Mouse (Mus musculus): ENCODE results near the gene Rcsd1. TPM values are rescaled to one million over a fixed set of nuclear protein-coding genes. Genes with fewer than 3 reads are reported as not detected.

The Rcsd1 gene
- total RNA-seq, 2 experiments from 2014 or later, result 6.4 to 8.5 TPM

DNA sequence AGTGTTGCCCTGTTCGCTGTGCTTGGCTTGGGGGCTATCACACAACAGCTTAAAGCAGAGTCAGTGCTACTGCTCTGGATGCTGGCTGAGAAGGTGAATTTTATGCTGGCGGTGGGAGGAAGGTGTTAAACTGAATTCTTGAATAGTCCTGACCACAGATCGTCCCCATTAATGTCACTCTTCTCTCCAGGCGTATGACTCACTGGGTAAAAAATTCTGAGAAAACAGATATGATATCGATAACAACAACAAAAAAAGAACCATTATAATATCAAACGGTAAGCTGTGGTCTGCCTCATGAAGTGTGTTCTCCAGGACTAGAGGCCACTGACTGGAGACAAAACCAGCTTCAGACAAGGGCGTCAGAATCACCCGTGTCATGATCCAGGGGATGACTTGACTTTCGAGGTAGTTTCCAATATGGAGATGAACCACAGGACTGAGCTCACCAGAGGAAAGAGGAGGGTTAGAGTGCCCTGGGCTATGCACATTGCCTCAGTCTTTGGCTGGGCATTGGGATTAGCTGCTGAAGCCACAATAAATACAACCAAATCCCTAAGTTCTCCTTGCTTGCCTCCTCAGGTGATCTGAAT lies 13.1 kb upstream of the Rcsd1 start:
- DNase-seq (ENCODE audit: low spot score in 2 of 2), result no peak
- intact Hi-C loops (cut with DNase I), result no loop called here

DNA sequence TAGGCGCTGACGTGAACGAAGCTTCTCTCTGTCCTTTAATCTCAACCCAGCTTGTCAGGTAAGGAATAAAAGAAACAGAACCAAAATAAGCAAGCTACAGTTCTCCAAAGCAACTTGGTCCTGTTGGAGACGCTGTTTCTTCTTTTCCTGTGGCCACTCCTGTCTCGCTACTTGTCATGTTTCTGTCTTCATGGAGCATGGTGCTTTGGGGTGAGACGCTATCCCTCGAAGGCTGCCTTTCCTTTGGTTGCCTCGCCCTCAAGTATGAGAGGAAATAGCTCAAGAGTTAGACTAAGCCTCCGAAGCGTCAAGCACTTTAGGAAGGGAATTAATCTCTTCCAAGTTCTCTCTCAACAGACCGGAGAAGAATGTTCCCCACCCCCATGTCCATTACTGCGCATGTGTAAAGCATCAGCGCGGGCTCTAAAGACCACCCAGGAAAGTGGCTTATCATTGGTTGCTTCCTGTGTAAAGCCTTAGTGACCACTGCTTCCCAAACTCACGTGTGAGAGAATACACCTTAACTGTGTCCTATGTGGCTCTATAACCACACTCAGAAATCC lies 9.1 kb upstream of the Rcsd1 start:
- DNase-seq (ENCODE audit: low spot score in 2 of 2), result no peak
- intact Hi-C loops (cut with DNase I), result no loop called here

DNA sequence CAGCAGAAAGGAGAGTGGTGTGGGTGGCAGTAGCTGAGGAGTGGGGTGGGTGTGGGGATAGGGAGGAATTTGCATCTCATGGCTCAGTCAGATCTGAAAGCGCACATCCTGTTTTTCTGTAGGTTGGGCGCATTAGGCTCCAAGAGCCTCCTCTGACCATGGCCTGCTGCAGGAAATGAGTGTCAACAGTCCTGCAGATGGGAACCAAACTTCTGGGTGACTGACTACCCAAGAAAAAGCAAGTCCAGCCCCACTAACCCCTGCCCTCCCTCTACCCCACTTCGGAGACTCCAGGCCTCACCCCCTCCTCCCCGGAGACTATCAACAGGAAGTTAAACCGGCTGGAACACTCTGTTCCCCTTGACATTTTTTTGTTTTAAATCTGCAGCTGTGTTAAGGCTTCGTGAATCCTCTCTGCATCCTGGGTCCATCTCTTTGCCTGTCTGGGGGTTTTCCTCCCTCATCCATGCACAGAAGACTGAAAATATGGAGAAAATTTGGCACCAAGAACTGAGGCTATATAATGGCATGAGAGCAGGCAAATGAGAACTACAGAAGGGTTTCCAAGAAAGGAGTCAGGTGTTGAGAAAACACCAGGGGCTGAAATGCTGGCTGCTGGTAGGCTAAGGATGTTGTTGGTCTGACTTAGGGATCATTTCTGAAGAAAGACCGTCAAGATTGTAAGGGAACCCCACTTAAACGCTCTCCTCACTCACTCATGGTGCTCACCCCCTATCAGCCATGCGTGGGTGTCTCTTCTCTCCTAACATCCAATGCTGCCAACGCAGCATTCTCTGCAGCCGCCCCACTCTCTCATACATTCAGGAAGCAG lies 8.4 kb upstream of the Rcsd1 start:
- peak; percentile 38 to 52 for DNase-seq (ENCODE audit: low spot score in 2 of 2)
- intact Hi-C loops (cut with DNase I), result no loop called here

DNA sequence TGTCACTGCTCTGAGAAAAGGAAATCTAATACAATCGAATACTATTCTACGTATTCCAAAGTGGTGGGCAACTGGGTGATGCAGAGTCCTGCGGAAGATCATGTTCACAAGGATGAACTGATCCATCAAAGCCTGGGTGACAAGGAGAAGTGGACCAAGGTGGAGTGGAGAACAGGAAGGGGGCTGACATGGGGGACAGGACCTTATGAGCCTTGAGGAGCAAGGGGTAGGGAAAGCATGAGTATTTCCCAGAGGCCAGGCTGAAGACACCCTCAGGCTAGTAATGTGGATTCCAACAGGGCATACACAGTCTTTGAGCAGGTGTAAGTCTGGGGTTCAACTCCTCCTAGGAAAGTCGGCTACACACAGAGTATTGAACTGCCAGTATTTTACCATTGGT lies 6.9 kb upstream of the Rcsd1 start:
- no peak for DNase-seq (ENCODE audit: low spot score in 2 of 2)
- intact Hi-C loops (cut with DNase I), result no loop called here

DNA sequence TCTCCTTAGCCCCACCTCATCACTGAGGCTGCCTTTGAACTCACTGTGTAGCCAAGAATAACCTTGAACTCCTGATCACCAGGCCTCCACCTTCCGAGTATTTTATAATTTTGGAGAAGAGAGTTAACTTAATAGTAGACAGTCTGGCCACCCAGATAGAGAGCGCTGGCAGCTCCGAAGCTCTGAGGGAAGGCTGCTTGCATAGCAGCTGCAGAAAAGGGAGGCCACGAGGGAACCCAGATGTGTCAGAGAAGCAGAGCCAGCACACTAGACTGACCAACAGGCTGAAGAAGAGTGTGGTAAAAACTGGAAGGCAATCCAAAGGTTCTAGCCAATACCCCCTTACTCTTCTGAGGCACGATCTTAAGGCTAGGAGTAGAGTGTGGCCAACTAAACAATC lies 4.2 kb upstream of the Rcsd1 start:
- no peak for DNase-seq (ENCODE audit: low spot score in 2 of 2)
- intact Hi-C loops (cut with DNase I), result no loop called here

DNA sequence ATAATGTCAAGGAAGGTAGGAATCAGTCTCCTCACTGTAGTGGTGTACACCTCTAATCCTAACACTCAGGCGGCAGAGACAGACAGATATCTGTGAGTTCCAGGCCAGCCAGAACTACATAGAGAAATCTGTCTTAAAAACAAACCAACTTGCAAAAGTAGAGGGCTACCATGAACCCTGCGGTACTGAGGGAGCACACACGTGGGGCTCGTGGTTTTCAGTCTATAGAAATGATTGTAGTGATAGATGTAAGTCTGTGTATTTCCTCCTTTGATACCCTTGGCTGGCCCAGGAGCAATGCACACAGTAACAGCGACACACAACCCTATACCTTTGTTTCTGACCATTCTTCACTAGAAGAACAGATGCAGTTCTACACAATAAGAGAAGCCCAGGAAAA lies 2.4 kb upstream of the Rcsd1 start:
- no peak for DNase-seq (ENCODE audit: low spot score in 2 of 2)
- intact Hi-C loops (cut with DNase I), result no loop called here

DNA sequence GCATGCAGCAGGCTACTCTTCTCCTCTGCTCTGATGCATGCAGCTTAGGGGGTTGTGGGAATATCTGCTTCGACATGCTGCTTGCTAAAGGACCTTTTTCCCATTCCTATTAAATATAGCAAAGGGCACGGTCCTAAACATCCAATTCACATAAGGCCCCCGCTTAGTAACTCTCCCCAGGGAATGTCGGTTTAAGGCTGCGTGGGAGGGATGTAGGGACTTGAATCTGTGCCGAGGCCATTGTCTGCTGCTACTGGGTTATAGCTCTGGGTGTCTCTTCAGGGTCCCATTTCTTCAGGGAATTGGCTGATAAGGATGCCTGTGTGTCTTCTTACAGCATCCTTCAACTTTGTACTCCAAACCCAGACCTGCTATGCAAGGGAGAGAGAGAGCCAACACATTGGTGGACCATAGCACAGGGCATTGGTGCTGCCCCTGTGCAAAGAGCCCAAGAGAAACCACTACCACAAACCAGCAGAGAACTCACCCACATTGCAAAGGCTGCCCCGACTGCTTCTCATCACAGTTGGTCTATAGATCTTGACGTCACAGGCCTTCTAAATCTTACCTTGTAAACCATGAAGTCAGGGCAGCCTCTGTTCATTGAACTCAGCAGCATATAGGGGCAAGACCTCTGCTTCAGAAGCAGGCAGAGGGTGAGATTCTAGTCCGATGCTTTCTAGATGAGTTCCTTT lies 724 bp downstream of the Rcsd1 start:
- no peak for DNase-seq (ENCODE audit: low spot score in 2 of 2)
- intact Hi-C loops (cut with DNase I), result no loop called here

DNA sequence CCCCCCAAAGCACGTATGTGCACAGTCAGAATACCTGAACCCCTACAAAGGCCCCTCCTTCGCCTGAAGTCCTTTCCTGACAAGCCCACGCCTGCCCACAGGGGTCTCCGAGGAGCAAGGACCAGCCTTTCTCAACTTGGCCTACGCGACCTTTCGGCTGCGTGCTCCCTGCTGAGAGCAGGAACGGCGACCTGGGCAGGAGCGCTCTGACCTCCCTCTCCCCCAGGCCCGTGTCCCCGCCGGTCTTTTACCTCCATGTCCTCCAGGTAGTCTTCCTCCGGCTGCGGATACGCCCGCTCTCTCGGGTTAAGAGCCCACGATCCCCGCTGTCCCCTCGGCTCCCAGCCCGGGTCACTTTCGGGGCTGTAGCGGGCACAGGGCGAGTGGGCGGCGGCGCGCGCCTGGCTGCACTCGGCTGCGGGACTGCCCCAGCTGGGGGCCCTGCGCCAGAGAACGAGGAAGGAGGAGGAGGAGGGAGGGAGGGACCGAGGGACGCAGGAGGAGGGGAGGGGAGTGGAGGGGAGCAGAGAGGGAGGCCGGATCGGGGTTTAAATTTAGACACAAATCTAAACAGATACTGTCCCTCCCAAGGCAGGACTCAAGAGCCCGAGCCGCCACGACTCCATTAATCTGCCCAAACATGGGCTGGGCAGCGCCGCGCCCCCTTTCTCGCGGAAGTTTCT lies 1.8 kb downstream of the Rcsd1 start:
- DNase-seq (ENCODE audit: low spot score in 2 of 2), result no peak
- intact Hi-C loops (cut with DNase I), result no loop called here

DNA sequence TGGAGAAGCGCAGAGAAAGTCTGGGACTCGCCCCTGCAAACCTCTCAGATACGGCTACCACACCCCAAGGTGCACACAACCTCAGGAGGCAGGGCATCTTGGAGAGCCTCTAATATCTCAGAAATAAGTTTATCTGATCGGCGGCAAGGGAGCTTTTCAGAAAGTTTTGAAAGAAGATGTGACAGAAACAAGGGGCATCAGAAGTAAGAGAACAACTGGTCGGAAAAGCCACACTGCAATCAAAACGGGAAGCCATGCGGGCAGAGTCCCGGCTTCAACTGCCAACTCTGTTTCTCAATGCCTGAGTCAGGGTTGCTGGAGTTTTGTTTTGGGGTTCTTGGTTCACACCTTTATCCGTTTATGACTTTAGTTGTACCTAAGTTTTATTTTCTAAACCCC lies 2.3 kb downstream of the Rcsd1 start:
- intact Hi-C loops (cut with DNase I), result no loop called here
- no peak for DNase-seq (ENCODE audit: low spot score in 2 of 2)

DNA sequence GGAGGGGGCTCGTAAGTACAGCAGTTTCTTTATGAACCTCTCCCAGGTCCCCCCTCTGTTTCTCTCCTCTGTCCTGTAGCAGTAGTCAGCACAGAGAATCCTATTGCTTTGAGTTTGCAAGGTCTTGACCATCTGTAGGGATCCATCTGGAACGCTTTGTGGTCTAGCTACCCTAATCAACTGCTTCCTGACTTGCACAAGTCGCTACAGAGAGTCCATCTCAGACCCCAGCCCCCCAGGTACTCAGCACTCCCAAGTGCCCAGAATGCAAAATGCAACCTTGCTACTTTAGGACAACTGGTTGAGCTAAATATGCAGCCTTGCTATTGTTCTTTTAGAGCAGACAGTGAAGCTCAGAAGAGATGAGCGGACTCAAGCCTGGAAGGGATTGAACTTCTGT lies 3.1 kb downstream of the Rcsd1 start:
- intact Hi-C loops (cut with DNase I), result no loop called here
- no peak for DNase-seq (ENCODE audit: low spot score in 2 of 2)

DNA sequence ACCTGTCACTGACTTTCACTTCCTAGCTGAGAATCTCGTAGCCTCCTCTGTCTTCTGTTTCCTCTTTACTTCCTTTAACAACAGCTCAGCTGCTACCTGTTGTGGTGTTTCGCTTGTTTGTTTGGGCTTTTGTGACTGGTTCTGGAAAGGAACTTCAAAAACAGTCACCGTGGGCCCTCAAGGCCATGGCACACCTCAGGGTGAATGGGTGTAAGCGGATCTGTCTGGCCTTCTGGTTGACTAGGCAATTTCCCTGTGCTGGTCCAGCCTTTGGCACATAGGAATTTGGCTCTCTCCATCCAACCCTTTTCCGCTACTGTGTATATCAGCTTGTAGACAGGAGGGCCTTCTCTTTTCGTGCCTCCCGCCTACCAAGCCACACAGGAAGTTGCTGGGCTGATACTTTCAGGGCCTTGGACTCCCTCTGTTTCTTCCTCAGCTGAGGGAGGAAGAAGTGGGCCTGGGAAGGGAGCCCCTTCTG lies 3.6 kb downstream of the Rcsd1 start:
- intact Hi-C loops (cut with DNase I), result no loop called here
- DNase-seq (ENCODE audit: low spot score in 2 of 2), result no peak

DNA sequence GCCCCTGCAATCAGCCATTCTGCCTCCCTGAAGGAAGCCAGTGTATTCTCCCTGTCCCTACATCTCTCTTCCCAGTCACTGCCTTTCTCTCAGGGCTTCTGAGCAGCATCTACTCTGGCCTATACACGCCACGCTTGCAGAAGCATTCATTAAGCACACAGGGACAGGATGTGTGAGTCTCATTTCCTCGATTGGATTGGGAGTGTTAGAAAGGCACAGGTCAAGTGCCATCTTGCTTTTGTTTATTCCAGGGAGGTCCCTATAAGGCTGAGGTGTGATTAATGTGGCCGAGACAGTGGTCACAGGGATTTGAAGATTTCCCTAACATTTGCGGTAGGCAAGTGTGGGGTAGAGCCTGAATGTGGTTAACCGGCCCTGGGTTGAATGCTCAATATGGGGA lies 4.2 kb downstream of the Rcsd1 start:
- DNase-seq (ENCODE audit: low spot score in 2 of 2), result no peak
- intact Hi-C loops (cut with DNase I), result no loop called here

DNA sequence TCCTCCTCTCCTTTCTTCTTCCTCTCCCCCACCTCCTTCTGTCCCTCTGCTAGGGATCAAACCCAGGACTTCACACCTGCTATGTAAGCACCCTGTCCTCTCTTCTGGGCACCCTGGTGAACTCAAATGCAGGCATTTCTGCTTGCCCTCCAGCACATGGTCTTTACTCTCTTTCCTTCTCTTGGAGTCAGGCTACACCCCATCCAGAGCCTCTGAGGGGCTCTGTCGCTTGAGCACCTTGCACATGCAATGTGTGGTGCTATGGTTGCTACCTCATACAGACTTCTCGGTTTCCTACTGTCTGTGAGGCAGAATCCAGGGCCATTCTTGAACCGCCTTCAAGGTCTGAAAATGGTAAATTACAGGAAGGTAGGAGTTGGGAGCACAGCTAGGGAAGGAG lies 4.7 kb downstream of the Rcsd1 start:
- no peak for DNase-seq (ENCODE audit: low spot score in 2 of 2)
- intact Hi-C loops (cut with DNase I), result no loop called here

DNA sequence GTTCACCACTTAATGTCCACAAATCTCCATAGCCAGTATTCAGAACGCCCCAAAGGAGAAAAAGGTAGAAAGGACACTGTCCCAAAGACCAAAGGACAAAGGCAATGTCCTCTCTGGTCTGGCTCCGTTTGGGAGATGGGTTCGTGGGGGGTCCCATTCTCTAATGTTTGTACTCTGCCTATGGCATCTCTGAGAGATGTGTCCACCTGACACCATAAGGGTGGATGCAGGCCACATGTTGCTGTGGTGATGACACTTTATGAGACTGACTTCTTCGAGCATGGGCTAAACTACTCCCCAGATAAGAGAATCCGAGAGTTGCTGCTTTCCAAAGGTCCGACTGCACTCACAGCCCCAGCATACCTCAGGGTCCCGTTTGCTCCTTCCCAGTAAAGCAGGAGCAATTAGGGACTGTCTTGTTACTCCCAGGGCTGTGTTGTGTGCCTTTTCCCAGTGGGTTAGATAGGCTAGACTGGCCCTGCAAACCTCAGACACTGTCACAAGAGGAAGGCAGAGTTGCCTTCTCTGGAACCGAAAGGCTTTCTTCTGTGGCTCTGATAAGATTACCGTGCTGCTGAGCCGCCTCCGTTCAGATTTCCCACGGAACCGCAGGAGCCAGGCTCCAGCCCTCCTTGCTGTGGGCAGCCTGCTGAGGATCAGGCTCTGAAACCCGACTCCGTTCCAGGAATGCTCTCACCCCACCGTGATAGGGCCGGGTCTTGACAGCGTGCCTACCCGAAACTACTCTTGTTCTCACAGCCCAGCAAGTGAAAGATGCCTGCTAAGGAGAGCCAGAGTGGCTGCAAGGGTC lies 7.1 kb downstream of the Rcsd1 start:
- intact Hi-C loops (cut with DNase I), result no loop called here
- no peak for DNase-seq (ENCODE audit: low spot score in 2 of 2)

DNA sequence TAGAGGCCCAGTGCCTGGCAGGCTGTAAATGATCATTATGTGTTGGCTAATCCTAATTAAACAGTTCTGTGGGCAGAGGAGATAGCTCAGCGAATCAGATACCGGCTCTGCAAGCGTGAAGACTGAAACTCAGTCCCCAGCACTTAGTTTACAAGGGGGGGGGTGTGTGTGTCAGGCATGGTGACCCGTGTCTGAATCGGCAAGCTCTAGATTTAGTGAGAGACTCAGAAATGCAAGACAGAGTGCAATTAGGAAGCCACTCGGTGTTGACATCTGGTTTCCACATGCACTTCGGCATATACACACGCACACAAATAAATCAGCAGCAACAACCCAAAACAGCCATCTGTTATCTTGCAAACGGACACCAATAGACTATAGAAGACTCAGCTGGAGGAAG lies 8.0 kb downstream of the Rcsd1 start:
- intact Hi-C loops (cut with DNase I), result no loop called here
- DNase-seq (ENCODE audit: low spot score in 2 of 2), result no peak

DNA sequence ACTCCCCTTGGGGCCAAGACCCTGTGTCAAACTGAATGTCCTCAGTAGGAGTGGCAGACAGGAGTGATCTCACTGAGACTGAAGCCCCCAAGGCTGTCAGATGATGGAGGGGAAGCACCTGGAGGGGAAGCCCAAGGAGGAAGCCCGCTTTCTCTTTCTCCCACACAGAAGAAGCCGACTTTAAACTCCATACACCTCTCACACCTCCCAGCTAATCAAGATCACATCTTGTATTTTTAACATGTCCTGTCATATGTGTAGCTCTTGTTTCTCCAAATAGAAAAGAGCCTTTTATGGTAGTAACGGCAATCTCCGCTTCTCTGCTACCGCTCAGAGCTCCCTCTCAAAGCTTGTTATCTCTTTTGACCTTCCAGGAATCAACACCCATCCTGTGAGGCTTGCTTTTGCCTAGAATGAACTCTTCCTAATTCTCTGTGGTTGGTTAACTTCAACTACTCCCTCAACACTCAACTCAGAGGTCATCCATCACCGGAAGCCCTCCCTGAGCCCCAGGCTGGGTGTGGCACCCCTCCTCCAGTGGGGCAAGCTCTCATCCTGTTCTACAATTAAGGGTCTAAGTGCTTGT lies 8.5 kb downstream of the Rcsd1 start:
- DNase-seq (ENCODE audit: low spot score in 2 of 2), result peak in 1 of 2 experiments; percentile 35
- intact Hi-C loops (cut with DNase I), result no loop called here

DNA sequence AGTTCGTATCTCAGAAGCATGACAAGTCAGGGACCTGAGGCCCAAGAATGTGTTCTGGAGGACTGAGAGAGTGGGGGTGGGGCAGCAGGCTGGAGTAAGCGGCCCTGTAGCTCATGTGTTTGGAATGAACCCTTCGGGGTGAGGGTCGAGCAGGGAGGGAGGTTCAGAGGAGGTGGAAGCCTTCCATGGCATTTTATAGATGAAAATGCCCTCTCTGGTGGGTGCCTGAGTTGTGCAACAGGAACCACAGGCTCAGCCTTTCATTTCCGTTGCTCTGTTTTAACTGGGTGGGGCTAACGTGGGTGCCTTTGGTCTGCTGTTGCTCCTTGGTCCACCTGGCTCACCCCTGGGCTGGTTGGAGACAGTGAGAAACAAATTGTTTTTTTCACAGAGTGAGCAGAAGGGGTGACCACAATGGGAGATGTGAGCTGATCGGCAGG lies 9.2 kb downstream of the Rcsd1 start:
- no peak for DNase-seq (ENCODE audit: low spot score in 2 of 2)

DNA sequence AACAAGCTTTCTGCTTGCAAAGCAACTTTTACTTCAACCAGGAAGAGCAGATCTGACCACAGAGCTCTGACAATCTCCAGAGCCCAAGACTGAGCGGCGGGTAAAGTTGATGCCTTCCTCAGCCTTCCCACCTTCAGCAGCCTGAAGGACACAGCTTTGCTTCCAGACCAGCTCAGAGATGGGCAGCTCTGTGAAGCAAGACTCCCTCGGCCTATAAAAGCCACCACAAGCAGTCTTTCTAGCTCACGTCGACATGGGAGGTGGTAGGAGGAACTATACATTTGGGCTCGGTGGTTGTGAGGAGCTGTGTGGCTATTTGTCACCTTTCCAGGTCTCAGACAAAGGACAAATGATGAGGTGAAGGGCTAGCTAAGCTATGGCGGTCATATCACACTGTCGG lies 11.9 kb downstream of the Rcsd1 start:
- no peak for DNase-seq (ENCODE audit: low spot score in 2 of 2)
- intact Hi-C loops (cut with DNase I), result no loop called here

More for the DNA sequence above, 9.2 kb downstream of the Rcsd1 start:
- intact Hi-C loops (cut with DNase I), result no loop called here

DNA sequence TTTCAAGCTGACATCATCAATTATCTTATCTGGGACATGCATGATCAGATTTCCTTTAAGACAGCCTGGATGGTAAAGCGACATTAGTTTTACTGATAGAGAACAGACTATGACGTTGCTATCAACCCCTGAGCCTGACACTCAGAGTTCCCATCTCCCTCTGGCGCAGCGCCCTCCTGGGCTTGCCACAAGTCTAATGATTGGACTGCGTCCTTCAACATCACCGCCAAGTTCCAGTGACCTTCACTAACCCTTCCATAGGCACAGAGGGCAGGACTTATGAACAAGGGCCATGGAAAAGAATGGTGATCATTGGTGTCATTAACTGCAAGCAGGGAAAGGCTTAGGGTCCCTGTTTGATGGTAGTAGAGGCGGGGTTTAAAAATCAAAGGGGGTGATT lies 12.7 kb downstream of the Rcsd1 start:
- intact Hi-C loops (cut with DNase I), result no loop called here

More for the DNA sequence above, 12.7 kb downstream of the Rcsd1 start:
- no peak for DNase-seq (ENCODE audit: low spot score in 2 of 2)
